ENCODE assay signal across 10 mouse cellular contexts in the genomic region with DNA sequence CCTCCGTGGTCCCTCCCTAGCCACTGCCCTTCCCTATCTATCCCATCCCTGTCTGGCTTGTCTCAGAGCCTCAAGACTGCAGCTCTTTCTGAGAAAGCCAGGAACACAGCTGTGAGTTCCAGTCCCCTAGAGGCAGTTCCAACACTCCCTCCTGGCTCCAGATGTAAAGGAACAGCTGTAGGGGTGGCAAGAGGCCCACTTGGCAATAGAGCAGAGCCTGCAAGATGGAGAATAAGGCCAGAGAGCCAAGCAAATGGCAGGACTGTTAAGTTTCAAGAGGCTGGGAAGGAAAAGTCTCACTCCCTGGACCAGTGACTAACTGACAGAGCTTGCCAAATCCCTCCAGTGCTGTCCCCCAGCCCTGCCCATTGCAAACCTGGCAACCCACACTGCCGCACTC.
A peak's percentile ranks its signal among the peaks of the same experiment; 100 is the strongest.
DNase-seq lines count a peak whose midpoint lies in the region; ATAC-seq lines count a peak whose summit lies in the region.
"Had no signal": no experiment of that assay in that cellular context is flagged by ENCODE, and none has a peak within 500 bp of the region (broad histone marks: within the 10 kb centered on the region; RNA-seq: fewer than 3 reads in every experiment).

No protein-coding gene starts in this region.

- no peaks in the 10 kb centered on the region; the same call in 1 of the 2 replicates for H3K4me1 ChIP-seq in midbrain, embryonic 16.5 days (ENCODE audit: control insufficient read depth, insufficient read depth, low read length)
- H3K4me1 ChIP-seq in midbrain, embryonic 13.5 days (replicated peaks) = peaks cover 16% of the 10 kb centered on the region
- H3K4me1 ChIP-seq in lung, embryonic 16.5 days (replicated peaks; ENCODE audit: control insufficient read depth, insufficient read depth, low read length) = peaks cover 22% of the 10 kb centered on the region

- H3K4me2 ChIP-seq in midbrain, embryonic 16.5 days (ENCODE audit: low read length) = no peak overlapping the region
- H3K4me2 ChIP-seq in midbrain, embryonic 13.5 days (replicated peaks) = no peak overlapping the region
- peak overlapping the region; percentile 10; the same call in 1 of the 2 replicates for H3K4me2 ChIP-seq in lung, embryonic 16.5 days (ENCODE audit: low read depth, low read length)
- H3K4me2 ChIP-seq: neural tube, embryonic 12.5 days had no signal

- no peak overlapping the region for H3K4me3 ChIP-seq in midbrain, embryonic 16.5 days (ENCODE audit: low read depth, low read length)
- H3K4me3 ChIP-seq in midbrain, embryonic 13.5 days (replicated peaks) = no peak overlapping the region
- no peak overlapping the region for H3K4me3 ChIP-seq in lung, embryonic 16.5 days (ENCODE audit: low read length)
- H3K4me3 ChIP-seq: neural tube, embryonic 12.5 days had no signal

- ATAC-seq in midbrain, embryonic 16.5 days = 0 out of 2 replicates have a peak, but pooled peaks have one; percentile 2
- no peak for ATAC-seq in midbrain, embryonic 13.5 days
- peak; percentile 89 for ATAC-seq in lung, embryonic 16.5 days (ENCODE audit: low read depth)
- no peak for ATAC-seq in monocyte, adult 5-6 weeks (replicated peaks; ENCODE audit: insufficient number of reproducible peaks, low FRiP score, low TSS enrichment, poor library complexity, severe bottlenecking)
- ATAC-seq: Patski had no signal

- no peaks in the 10 kb centered on the region for H3K9me3 ChIP-seq in midbrain, embryonic 16.5 days (replicated peaks; ENCODE audit: control insufficient read depth, low read length, poor library complexity, severe bottlenecking)
- no peaks in the 10 kb centered on the region for H3K9me3 ChIP-seq in midbrain, embryonic 13.5 days
- H3K9me3 ChIP-seq in lung, embryonic 16.5 days (ENCODE audit: control insufficient read depth, low read length) = no peaks in the 10 kb centered on the region
- H3K9me3 ChIP-seq: neural tube, embryonic 12.5 days had no signal

- peak; percentile 92 for DNase-seq in gastrocnemius, postnatal 25 days
- peak; percentile 36 for DNase-seq in kidney, adult 18-20 months
- DNase-seq in frontal cortex, postnatal 14 days (ENCODE audit: low spot score in 2 of 2) = no peak
- no peak for DNase-seq in left cerebral cortex, adult 9 months (ENCODE audit: low spot score in 2 of 2)

- H3K27me3 ChIP-seq in midbrain, embryonic 16.5 days (ENCODE audit: control insufficient read depth, insufficient read depth, low read depth, low read length) = no peaks in the 10 kb centered on the region
- no peaks in the 10 kb centered on the region for H3K27me3 ChIP-seq in midbrain, embryonic 13.5 days
- H3K27me3 ChIP-seq in lung, embryonic 16.5 days (ENCODE audit: control insufficient read depth, insufficient read depth, low read depth, low read length) = no peaks in the 10 kb centered on the region
- H3K27me3 ChIP-seq: neural tube, embryonic 12.5 days; Patski had no signal

- 85% methylated on average over 2 of the region's 2 CpGs for WGBS in midbrain, embryonic 16.5 days
- WGBS in midbrain, embryonic 13.5 days = 91% methylated on average over 2 of the region's 2 CpGs
- 44% methylated on average over 2 of the region's 2 CpGs for WGBS in lung, embryonic 16.5 days

- no peaks in the 10 kb centered on the region; the same call in 1 of the 2 replicates for H3K36me3 ChIP-seq in midbrain, embryonic 16.5 days (ENCODE audit: control insufficient read depth, insufficient read depth, low read length)
- H3K36me3 ChIP-seq in midbrain, embryonic 13.5 days = peaks cover 3% of the 10 kb centered on the region; the same call in 1 of the 2 replicates
- H3K36me3 ChIP-seq in lung, embryonic 16.5 days (ENCODE audit: control insufficient read depth, insufficient read depth, low read length) = peaks cover 10% of the 10 kb centered on the region
- H3K36me3 ChIP-seq: neural tube, embryonic 12.5 days had no signal

- no peak overlapping the region for H3K9ac ChIP-seq in midbrain, embryonic 16.5 days (ENCODE audit: low read depth, low read length)
- H3K9ac ChIP-seq in midbrain, embryonic 13.5 days (replicated peaks) = no peak overlapping the region
- no peak overlapping the region for H3K9ac ChIP-seq in lung, embryonic 16.5 days (ENCODE audit: low read length)
- H3K9ac ChIP-seq: neural tube, embryonic 12.5 days had no signal

- no peak overlapping the region for H3K27ac ChIP-seq in midbrain, embryonic 16.5 days (ENCODE audit: low read length)
- H3K27ac ChIP-seq in midbrain, embryonic 13.5 days = no peak overlapping the region
- H3K27ac ChIP-seq in lung, embryonic 16.5 days (ENCODE audit: low read length) = peak overlapping the region; percentile 95
- H3K27ac ChIP-seq: neural tube, embryonic 12.5 days had no signal

Comparison
In these comparisons a context has a peak if more than half of its experiments do, and no peak if none do; other contexts are left out.
1. ATAC-seq: peak in midbrain, embryonic 16.5 days (single experiment) and lung, embryonic 16.5 days (single experiment); none in midbrain, embryonic 13.5 days (single experiment) and monocyte, adult 5-6 weeks (single experiment).
2. DNase-seq: peak in gastrocnemius, postnatal 25 days (single experiment) and kidney, adult 18-20 months (single experiment); none in frontal cortex, postnatal 14 days (0 of 2) and left cerebral cortex, adult 9 months (0 of 2).